Mouse (Mus musculus): ENCODE measurements around the gene Gm6793.

GRCm38 (mm10) chr8:112037521-112037920, 22.7 kb upstream of the Gm6793 start:
- no peak for TF ChIP-seq CTCF (IDR thresholded peaks at IDR 0.05; ENCODE audit: borderline replicate concordance, insufficient read depth, low read depth, low read length)
- TF ChIP-seq POLR2A (IDR thresholded peaks at IDR 0.05; ENCODE audit: borderline replicate concordance, insufficient read depth, low read length) = no peak
